Mouse (Mus musculus) hindbrain, embryonic 15.5 days (tissue): ENCODE data around the gene Map3k10. TPM values are rescaled to one million over a fixed set of nuclear protein-coding genes. Genes with fewer than 3 reads are reported as not detected.

ENCODE experiments used
- ATAC-seq: fragments of 200-750 bp; cut with Nextera tagmentation; 2 replicates; pipeline ENCODE4 v1.8.0; 2017; ENCODE audit warnings: low read depth, moderate number of reproducible peaks, moderate TSS enrichment; ENCODE audit not compliant: low FRiP score
- H3K27ac ChIP-seq: fragments of 300-500 bp; sonication (generic); replicated peaks from 2 replicates; pipeline ENCODE4 v1.5.1; 2015; ENCODE audit warnings: mild to moderate bottlenecking, inconsistent platforms
- H3K27me3 ChIP-seq: fragments of 300-500 bp; sonication (generic); 2 replicates; pipeline ENCODE4 v1.6.1; 2015; ENCODE audit warnings: control low read depth, inconsistent platforms
- H3K36me3 ChIP-seq: fragments of 300-500 bp; sonication (generic); 2 replicates; pipeline ENCODE4 v1.6.1; 2015; ENCODE audit warnings: control low read depth, inconsistent platforms
- H3K4me1 ChIP-seq: fragments of 300-500 bp; sonication (generic); replicated peaks from 2 replicates; pipeline ENCODE4 v1.6.1; 2015; ENCODE audit warnings: control low read depth, inconsistent platforms
- H3K4me2 ChIP-seq: fragments of 300-500 bp; sonication (generic); 2 replicates; pipeline ENCODE4 v1.6.1; 2015; ENCODE audit warnings: moderate library complexity, mild to moderate bottlenecking, inconsistent platforms
- H3K4me3 ChIP-seq: fragments of 300-500 bp; sonication (generic); 2 replicates; pipeline ENCODE4 v1.5.1; 2015; ENCODE audit warnings: mild to moderate bottlenecking, inconsistent platforms
- H3K9ac ChIP-seq: fragments of 300-500 bp; sonication (generic); 2 replicates; pipeline ENCODE4 v1.6.1; 2015; ENCODE audit warnings: inconsistent platforms
- H3K9me3 ChIP-seq: fragments of 300-500 bp; sonication (generic); 2 replicates; pipeline ENCODE4 v1.6.1; 2016; ENCODE audit warnings: control low read depth, inconsistent platforms
- WGBS: fragments of 180-500 bp; shearing (Covaris S2); methylation state at CpG from one replicate; pipeline ENCODE4 v1.1.7; 2015; 5-methylcytosine and 5-hydroxymethylcytosine counted together
- polyA plus RNA-seq: library from polyadenylated mRNA; unstranded; fragments of >200 nt; fragmentation: Nextera tagmentation; extraction: Ambion mirVana; gene quantifications from 2 replicates; pipeline ENCODE4 v1.2.1, GENCODE M21; 2015

Gene Map3k10
- polyA plus RNA-seq: 20.8 and 21.0 TPM in 2 replicates

- WGBS: under 1% methylated on average over 31 of the region's 31 CpGs
- Histone ChIP-seq H3K4me3 (peak within 1 kb of the TSS; percentile 84), H3K9ac (peak within 1 kb of the TSS; percentile 88), H3K4me1 (peaks cover 44% of the 10 kb centered on the region), H3K9me3 (no peaks in the 10 kb centered on the region), H3K27ac (peak within 1 kb of the TSS; percentile 90), H3K4me2 (peak within 1 kb of the TSS; percentile 98), H3K27me3 (no peaks in the 10 kb centered on the region), H3K36me3 (no peaks in the 10 kb centered on the region)
- ATAC-seq: peak; percentile 97
These were observed at the start of gene Map3k10 for GRCm38 (mm10) chr7:27674522-27675221. TSS of gene Map3k10 (minus strand) at chr7:27674598.

- Histone ChIP-seq H3K36me3 (no peaks in the 10 kb centered on the region), H3K9ac (no peak overlapping the region), H3K27me3 (no peaks in the 10 kb centered on the region), H3K4me3 (no peak overlapping the region), H3K4me1 (peaks cover 3% of the 10 kb centered on the region; the same call in 1 of the 2 replicates), H3K9me3 (no peaks in the 10 kb centered on the region), H3K27ac (no peak overlapping the region), H3K4me2 (no peak overlapping the region)
- ATAC-seq: no peak
- WGBS: 93% methylated on average over 8 of the region's 8 CpGs
These were observed 47.6 kb upstream of the Map3k10 start for GRCm38 (mm10) chr7:27721951-27722350.

GRCm38 (mm10) chr7:27710402-27710801 lies 36.0 kb upstream of the Map3k10 start:
- WGBS: 85% methylated on average over 7 of the region's 7 CpGs
- no peak for ATAC-seq
- H3K27me3 ChIP-seq: no peaks in the 10 kb centered on the region
- H3K36me3 ChIP-seq: peaks cover 8% of the 10 kb centered on the region
- no peaks in the 10 kb centered on the region for H3K4me1 ChIP-seq
- H3K27ac ChIP-seq: no peak overlapping the region
- 0 out of 2 replicates have a peak, but pooled peaks cover 9% of the 10 kb centered on the region for H3K9me3 ChIP-seq
- no peak overlapping the region for H3K9ac ChIP-seq
- H3K4me2 ChIP-seq: no peak overlapping the region
- no peak overlapping the region for H3K4me3 ChIP-seq

- WGBS: 32% methylated on average over 3 of the region's 3 CpGs
- no peak overlapping the region for H3K9ac ChIP-seq
- no peak overlapping the region for H3K4me3 ChIP-seq
- no peaks in the 10 kb centered on the region for H3K4me1 ChIP-seq
- H3K36me3 ChIP-seq: peaks cover 20% of the 10 kb centered on the region
- H3K27me3 ChIP-seq: no peaks in the 10 kb centered on the region
- H3K9me3 ChIP-seq: no peaks in the 10 kb centered on the region
- ATAC-seq: no peak
- H3K4me2 ChIP-seq: no peak overlapping the region
- no peak overlapping the region for H3K27ac ChIP-seq
These were observed 22.3 kb upstream of the Map3k10 start for GRCm38 (mm10) chr7:27696711-27697110.

- ATAC-seq: no peak
- H3K4me1 ChIP-seq: peaks cover 21% of the 10 kb centered on the region
- H3K36me3 ChIP-seq: no peaks in the 10 kb centered on the region
- H3K27ac ChIP-seq: no peak overlapping the region
- H3K9ac ChIP-seq: no peak overlapping the region
- no peaks in the 10 kb centered on the region for H3K27me3 ChIP-seq
- H3K9me3 ChIP-seq: no peaks in the 10 kb centered on the region
- no peak overlapping the region for H3K4me2 ChIP-seq
- H3K4me3 ChIP-seq: no peak overlapping the region
- WGBS: 46% methylated on average over 5 of the region's 5 CpGs
These were observed 16.7 kb upstream of the Map3k10 start for GRCm38 (mm10) chr7:27691076-27691475.

GRCm38 (mm10) chr7:27688815-27689612 lies 14.6 kb upstream of the Map3k10 start, which contains the start of gene Zfp607b:
TSS of gene Zfp607b (plus strand) at chr7:27689340.
- Histone ChIP-seq H3K4me2 (peak within 1 kb of the TSS; percentile 79), H3K36me3 (no peaks in the 10 kb centered on the region), H3K9ac (peak within 1 kb of the TSS; percentile 65), H3K9me3 (no peaks in the 10 kb centered on the region), H3K27me3 (no peaks in the 10 kb centered on the region), H3K4me3 (peak within 1 kb of the TSS; percentile 49), H3K27ac (peak within 1 kb of the TSS; percentile 85), H3K4me1 (peaks cover 29% of the 10 kb centered on the region)
- WGBS: 0% methylated on average over 19 of the region's 19 CpGs
- peak; percentile 99 for ATAC-seq

GRCm38 (mm10) chr7:27688246-27688788 lies 13.9 kb upstream of the Map3k10 start:
- H3K36me3 ChIP-seq: no peaks in the 10 kb centered on the region
- H3K9me3 ChIP-seq: no peaks in the 10 kb centered on the region
- peaks cover 29% of the 10 kb centered on the region for H3K4me1 ChIP-seq
- WGBS: 43% methylated on average over 14 of the region's 14 CpGs
- H3K27me3 ChIP-seq: no peaks in the 10 kb centered on the region
- peak overlapping the region; percentile 65 for H3K9ac ChIP-seq
- peak overlapping the region; percentile 85 for H3K27ac ChIP-seq
- peak overlapping the region; percentile 79 for H3K4me2 ChIP-seq
- H3K4me3 ChIP-seq: peak overlapping the region; percentile 49
- ATAC-seq: no peak

- no peaks in the 10 kb centered on the region for H3K36me3 ChIP-seq
- no peaks in the 10 kb centered on the region for H3K27me3 ChIP-seq
- 75% methylated on average over 3 of the region's 3 CpGs for WGBS
- H3K27ac ChIP-seq: peak overlapping the region; percentile 85; the same call in 1 of the 2 replicates
- H3K4me2 ChIP-seq: peak overlapping the region; percentile 79
- peak overlapping the region; percentile 65 for H3K9ac ChIP-seq
- H3K4me1 ChIP-seq: peaks cover 29% of the 10 kb centered on the region
- H3K9me3 ChIP-seq: no peaks in the 10 kb centered on the region
- H3K4me3 ChIP-seq: peak overlapping the region; percentile 49
- ATAC-seq: no peak
These were observed 13.4 kb upstream of the Map3k10 start for GRCm38 (mm10) chr7:27687836-27688235.

GRCm38 (mm10) chr7:27687043-27687442 lies 12.6 kb upstream of the Map3k10 start:
- Histone ChIP-seq H3K4me2 (no peak overlapping the region), H3K27me3 (no peaks in the 10 kb centered on the region), H3K36me3 (no peaks in the 10 kb centered on the region), H3K4me3 (no peak overlapping the region), H3K4me1 (peaks cover 29% of the 10 kb centered on the region), H3K9me3 (no peaks in the 10 kb centered on the region), H3K9ac (no peak overlapping the region), H3K27ac (no peak overlapping the region)
- ATAC-seq: no peak
- WGBS: 92% methylated on average over 1 of the region's 1 CpGs

- no peak for ATAC-seq
- 0 out of 2 replicates have a peak overlapping the region, but pooled peaks have one; percentile 22 for H3K27ac ChIP-seq
- H3K36me3 ChIP-seq: no peaks in the 10 kb centered on the region
- no peaks in the 10 kb centered on the region for H3K27me3 ChIP-seq
- peak overlapping the region; percentile 51 for H3K4me2 ChIP-seq
- peaks cover 27% of the 10 kb centered on the region for H3K4me1 ChIP-seq
- H3K4me3 ChIP-seq: peak overlapping the region; percentile 27
- H3K9me3 ChIP-seq: no peaks in the 10 kb centered on the region
- H3K9ac ChIP-seq: peak overlapping the region; percentile 37
- 1% methylated on average over 6 of the region's 6 CpGs for WGBS
These were observed 11.3 kb upstream of the Map3k10 start for GRCm38 (mm10) chr7:27685681-27686080.

GRCm38 (mm10) chr7:27685220-27685619 lies 10.8 kb upstream of the Map3k10 start:
- WGBS: 39% methylated on average over 5 of the region's 5 CpGs
- ATAC-seq: no peak
- H3K27ac ChIP-seq: 0 out of 2 replicates have a peak overlapping the region, but pooled peaks have one; percentile 22
- no peaks in the 10 kb centered on the region for H3K9me3 ChIP-seq
- H3K9ac ChIP-seq: peak overlapping the region; percentile 37
- H3K4me3 ChIP-seq: peak overlapping the region; percentile 27
- peaks cover 22% of the 10 kb centered on the region for H3K4me1 ChIP-seq
- no peaks in the 10 kb centered on the region for H3K36me3 ChIP-seq
- no peaks in the 10 kb centered on the region for H3K27me3 ChIP-seq
- peak overlapping the region; percentile 51 for H3K4me2 ChIP-seq

GRCm38 (mm10) chr7:27683218-27683617 lies 8.8 kb upstream of the Map3k10 start:
- ATAC-seq: no peak
- H3K4me1 ChIP-seq: peaks cover 10% of the 10 kb centered on the region
- H3K27me3 ChIP-seq: no peaks in the 10 kb centered on the region
- H3K36me3 ChIP-seq: no peaks in the 10 kb centered on the region
- no peak overlapping the region for H3K4me3 ChIP-seq
- 81% methylated on average over 2 of the region's 2 CpGs for WGBS
- H3K27ac ChIP-seq: no peak overlapping the region
- no peak overlapping the region for H3K9ac ChIP-seq
- H3K9me3 ChIP-seq: no peaks in the 10 kb centered on the region
- H3K4me2 ChIP-seq: no peak overlapping the region
